Mouse (Mus musculus): ENCODE data around the gene Reln. TPM values are rescaled to one million over a fixed set of nuclear protein-coding genes. Genes with fewer than 3 reads are reported as not detected.

Reln gene
- total RNA-seq, 2 experiments from 2014 or later: 1.6 to 2.0 TPM

DNA sequence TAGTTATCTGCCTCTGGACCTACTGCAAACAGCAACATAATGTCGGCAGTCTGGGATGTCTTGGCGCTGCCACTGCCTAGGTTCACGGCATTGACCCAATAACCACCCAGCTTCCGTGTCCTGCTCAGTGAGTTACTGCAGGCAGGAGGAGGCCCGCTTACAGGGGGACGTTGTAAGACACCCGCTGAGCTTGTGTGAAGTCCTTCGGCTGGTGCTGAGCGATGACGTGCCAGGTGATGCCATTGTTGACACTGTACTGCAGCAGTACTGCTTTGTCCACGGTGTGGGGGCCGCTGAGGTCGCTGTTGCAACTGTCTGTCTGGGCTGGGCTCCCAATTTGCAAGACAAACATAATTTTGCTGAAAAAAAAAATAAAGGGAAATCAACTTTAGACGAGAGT is 447.9 kb downstream of the Reln start:
- intact Hi-C loops (cut with DNase I): no loop called here

DNA sequence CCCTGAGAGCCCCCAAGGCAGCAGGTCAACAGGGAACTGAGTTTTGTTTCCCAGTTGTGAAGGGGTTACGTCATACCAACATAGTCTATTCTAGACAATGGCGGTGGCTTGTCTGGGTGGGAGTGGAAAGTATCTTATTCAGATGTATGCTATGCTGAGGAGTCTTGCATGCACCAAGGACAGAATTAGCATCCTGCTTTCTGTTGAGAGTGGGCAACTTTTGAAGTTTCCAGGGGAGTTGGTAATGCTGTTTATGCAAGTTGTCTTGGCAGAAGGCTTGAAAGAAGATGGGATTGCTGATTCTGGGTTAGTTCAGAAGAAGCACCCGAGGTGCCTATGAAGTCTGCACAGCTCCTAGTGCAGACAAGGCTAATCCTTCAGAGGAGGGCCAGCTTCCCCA is 450.3 kb downstream of the Reln start:
- DNase-seq: no peak
- intact Hi-C loops (cut with DNase I): no loop called here

More for the DNA sequence above, 447.9 kb downstream of the Reln start:
- DNase-seq: no peak

DNA sequence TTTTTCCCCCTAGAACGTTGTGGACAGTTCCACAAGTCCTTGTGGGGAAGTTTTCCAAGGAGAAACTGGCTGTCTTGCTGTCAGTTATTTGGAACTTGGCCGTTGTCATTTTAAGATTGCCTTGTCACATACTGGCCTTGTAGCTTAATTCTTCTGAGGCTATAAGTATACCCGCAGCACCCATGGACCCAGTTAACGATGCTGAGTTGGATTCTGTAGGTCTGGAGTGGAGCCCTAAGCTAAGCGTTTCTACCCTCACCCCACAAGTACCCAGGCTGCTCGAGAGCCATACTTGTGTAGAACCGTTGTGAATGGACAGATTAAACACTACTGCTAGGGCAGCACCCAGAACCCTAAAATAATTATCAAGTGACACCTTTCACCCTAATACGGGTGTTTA is 477.8 kb downstream of the Reln start:
- intact Hi-C loops (cut with DNase I): no loop called here
- no peak for DNase-seq

DNA sequence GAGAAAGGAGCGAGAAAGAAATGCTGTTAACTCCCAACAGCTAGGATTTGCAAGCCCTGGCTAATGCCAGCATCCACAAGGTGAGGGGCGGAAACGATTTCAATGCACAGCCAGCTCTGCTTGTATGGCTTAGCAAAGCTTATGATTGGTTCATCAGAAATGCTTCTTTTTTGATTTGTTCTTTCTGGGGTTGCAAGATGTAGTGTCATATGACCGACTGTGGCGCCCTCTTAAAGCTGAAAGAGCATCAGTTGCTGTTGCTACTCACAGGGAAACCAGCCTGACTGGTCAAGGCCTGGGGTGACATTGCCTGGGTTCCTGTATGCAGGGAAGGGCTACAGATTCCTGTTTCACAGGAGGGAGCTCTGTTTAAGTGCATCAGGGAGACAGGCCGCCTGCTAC is 478.2 kb downstream of the Reln start:
- intact Hi-C loops (cut with DNase I): no loop called here

DNA sequence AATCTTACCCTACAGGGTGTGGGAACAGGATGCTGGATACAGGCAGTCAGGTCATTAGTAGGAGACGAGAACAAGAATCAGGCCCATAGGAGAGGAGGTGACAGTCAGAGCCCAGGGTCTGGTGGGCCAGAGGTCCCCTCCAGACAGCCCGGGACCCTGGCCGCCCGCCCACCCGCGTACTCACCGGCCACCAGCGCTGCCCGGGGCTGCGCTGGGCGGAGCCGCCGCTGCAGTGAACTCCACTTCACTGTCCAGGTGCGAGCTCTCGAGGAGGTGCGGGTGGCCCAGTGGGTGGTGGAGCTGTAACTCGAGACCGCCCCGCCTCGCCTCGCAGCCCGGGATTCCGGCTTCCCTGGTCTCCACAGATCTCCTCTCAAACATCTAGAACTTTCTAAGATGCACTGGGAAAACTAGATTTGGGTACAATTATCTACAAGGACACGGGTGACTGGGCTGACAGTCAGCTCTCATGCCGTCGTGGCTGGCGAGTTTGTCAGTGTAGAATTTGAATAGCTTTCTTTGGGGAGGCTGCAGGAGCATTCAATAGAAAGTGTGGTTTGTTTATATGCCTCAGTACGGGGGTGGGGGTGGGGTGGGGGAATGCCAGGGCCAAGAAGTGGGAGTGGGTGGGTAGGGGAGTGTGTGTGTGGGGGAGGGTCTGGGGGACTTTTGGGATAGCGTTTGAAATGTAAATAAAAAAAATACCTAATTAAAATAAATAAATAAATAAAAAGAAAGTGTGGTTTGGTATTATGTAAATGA is 479.0 kb downstream of the Reln start, which contains the start of gene Slc26a5:
Gene Slc26a5 (minus strand): TSS at position 259 of the 762 bp plus-strand sequence.
- intact Hi-C loops (cut with DNase I): no loop called here
- no peak for DNase-seq

More for the DNA sequence above, 478.2 kb downstream of the Reln start:
- no peak for DNase-seq

DNA sequence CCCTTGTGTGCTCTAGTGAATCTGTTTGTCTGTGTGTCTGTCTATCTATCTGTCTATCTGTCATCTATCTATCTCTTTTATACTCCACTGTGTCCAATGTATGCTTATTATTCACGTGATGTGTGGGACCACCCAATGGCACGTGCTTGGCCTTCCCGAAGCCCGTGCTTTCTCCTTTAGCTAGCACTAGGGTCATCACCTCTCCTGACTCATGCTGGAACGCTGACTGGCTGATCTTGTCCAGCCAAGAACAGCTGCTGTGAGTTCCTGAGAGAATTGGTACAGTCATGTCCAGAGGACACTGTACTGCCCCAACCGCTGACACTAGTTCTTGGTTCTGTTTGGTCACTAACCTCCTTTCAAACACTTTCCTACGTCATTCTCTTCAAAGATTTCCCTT is 485.8 kb downstream of the Reln start:
- no peak for DNase-seq
- intact Hi-C loops (cut with DNase I): no loop called here

DNA sequence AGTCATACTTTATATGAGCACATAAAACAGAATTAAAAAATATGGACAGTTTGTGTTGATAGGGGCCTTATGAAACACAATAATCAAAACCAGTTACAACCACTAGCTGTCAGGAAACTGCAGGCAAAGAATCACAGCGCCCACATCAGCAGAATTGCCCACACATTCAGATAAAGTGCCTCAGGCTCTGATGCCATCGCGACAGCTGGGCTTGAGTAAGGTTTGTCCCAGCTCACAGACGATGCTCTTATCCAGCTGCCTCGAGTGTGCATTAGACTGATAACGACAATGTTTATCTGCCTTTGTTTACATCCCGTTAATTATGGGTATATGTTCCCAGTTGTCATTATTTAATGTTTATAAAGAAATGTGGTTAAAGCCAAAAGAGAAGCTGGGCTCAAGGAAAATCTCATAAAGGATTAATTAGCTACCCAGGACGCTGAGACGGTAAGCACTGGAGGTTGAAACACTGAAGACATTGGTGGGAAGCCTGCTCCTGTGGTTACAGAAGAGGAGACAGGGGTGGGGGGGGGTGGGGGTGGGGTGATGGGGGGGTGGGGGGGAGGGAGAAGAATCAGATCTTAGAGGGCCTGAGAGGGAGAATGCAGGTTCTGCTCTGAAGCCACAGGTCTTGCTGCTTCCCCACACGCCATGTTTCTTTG is 492.7 kb downstream of the Reln start:
- no peak for DNase-seq
- intact Hi-C loops (cut with DNase I): no loop called here

DNA sequence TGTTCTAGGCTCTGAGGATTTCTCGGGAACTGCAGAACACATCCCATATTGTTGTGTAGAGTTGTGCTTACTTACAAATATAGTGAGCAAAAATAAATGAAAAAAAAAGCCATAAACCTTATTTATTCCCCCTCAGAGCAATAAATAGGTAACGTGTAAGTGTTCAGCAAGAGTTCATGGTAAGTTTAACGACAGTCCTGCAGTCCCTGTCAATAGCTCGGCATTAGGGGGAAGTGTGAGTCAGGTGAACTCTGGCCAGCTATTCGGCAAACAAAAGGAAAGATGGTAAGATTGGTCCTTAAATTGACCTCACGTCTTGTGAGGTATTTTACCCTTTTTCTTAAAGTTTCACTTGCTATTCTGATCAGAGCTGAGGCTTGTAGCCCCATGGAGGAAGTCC is 497.1 kb downstream of the Reln start:
- intact Hi-C loops (cut with DNase I): no loop called here
- no peak for DNase-seq

DNA sequence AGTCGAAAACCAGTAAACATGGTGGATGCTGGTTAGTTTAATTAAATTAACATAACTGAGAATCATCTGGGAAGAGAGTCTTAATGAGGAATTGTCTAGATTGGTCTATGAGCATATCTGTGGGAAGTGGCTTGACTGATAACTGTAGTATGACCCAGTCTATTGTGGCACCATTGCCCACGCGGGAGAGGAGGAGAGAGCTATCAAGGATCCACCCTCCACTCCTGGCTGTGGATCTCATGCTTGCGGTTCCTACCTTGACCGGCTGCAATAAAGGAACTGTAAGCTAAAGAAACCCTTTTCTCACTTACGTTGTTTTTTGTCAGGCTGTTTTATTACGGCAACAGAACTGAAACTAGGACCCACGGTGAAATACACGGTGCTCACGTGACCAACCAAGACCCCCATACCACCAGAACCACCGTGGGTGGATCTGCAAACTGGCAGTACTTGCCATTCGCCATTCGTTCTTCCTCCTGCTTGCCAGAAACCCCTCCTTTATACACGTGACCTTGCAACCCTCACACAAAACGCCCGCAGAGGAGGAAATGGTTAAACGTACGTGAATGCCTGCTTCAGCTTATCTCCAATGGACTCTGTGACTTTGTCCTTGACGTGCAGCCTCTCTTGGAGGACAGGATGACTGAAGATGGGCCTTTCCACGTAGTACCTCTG is 497.7 kb downstream of the Reln start:
- DNase-seq: no peak
- intact Hi-C loops (cut with DNase I): no loop called here

DNA sequence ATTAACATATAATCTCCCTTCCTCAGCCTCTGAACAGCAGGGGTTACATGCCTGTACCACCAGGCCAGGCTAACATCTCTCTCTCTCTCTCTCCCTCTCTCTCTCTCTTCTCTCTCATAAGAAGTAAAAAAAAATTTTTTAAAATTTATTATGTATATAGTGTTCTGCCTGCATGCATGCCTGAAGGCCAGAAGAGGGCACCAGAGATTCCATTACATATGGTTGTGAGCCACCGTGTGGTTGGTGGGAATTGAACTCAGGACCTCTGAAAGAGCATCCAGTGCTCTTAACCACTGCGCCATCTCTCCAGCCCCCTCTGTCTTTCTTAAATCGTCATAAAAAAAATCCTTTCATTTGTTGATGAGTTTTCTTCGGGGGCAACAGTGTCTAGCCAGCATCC is 499.8 kb downstream of the Reln start:
- intact Hi-C loops (cut with DNase I): no loop called here

More for the DNA sequence above, 499.8 kb downstream of the Reln start:
- no peak for DNase-seq

Other genes starting within 250 kb of the Reln start
- 1 to 10 TPM; 6.0 to 6.5 TPM for gene Orc5, start 205.7 kb upstream of the Reln start, total RNA-seq (2021)